Mouse (Mus musculus) cerebellum, adult 2 months (tissue): ENCODE results near the gene Wnt9b.

Source experiments
- CTCF ChIP-seq: fragments of 200-500 bp; IDR thresholded peaks from 2 replicates; pipeline ENCODE4 v1.5.1; 2011; ENCODE audit warnings: low read depth, mild to moderate bottlenecking, control low read depth, low read length, moderate library complexity, borderline replicate concordance; ENCODE audit not compliant: insufficient read depth
- POLR2A ChIP-seq: fragments of 200-500 bp; IDR thresholded peaks from 2 replicates; pipeline ENCODE4 v1.6.1; 2011; ENCODE audit warnings: low read length, control low read depth, borderline replicate concordance; ENCODE audit not compliant: insufficient read depth

DNA sequence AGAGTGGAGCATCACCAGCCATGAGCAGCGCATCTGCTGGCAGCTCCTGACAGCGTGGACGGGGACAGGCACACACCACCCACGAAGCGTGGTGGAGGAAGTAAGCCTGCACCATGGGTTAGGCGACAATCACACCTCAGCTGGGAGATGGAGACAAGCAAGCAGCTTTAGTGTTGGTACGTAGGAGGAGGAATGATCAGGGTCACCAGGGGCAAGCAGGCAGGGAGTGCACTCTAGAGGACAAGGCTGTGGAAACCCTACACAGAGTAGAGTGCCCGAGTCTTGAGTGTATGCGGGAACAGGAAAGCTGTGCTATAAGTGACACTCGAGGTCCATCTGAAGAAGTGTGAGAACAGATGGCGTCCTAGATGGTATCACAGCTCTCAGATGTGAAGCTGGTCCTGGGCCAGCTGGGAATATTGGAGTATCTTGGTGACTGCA is 25.3 kb downstream of the Wnt9b start:
- no peak for TF ChIP-seq CTCF
- TF ChIP-seq POLR2A = no peak
